Mouse (Mus musculus) ES-Bruce4 (cell line): ENCODE data around the gene Sp110. TPM values are rescaled to one million over a fixed set of nuclear protein-coding genes. Genes with fewer than 3 reads are reported as not detected.
"Not testable (repeated sequence)": the region's sequence is repeated elsewhere in the genome, so short reads cannot be mapped to it uniquely, and the experiment has no call there.

ENCODE experiments used
- H3K27ac ChIP-seq: 2 replicates; pipeline ENCODE4 v1.5.1; 2012; ENCODE audit warnings: low read length, inconsistent platforms; ENCODE audit not compliant: insufficient read depth
- H3K27me3 ChIP-seq: 2 replicates; pipeline ENCODE4 v1.6.1; 2012; ENCODE audit warnings: mild to moderate bottlenecking, low read length, inconsistent platforms; ENCODE audit not compliant: control insufficient read depth, poor library complexity, insufficient read depth, severe bottlenecking
- H3K36me3 ChIP-seq: 2 replicates; pipeline ENCODE4 v1.6.1; 2012; ENCODE audit warnings: inconsistent platforms, mild to moderate bottlenecking, low read length, moderate library complexity; ENCODE audit not compliant: control insufficient read depth, poor library complexity, insufficient read depth, severe bottlenecking
- H3K4me1 ChIP-seq: one replicate; pipeline ENCODE4 v1.8.1; 2011; ENCODE audit warnings: low read length; ENCODE audit not compliant: control insufficient read depth, insufficient read depth
- H3K4me3 ChIP-seq: 2 replicates; pipeline ENCODE4 v1.5.1; 2011; ENCODE audit warnings: low read depth, mild to moderate bottlenecking, low read length
- H3K9ac ChIP-seq: 2 replicates; pipeline ENCODE4 v1.6.1; 2012; ENCODE audit warnings: low read depth, mild to moderate bottlenecking, inconsistent platforms; ENCODE audit not compliant: poor library complexity, severe bottlenecking
- H3K9me3 ChIP-seq: replicated peaks from 2 replicates; pipeline ENCODE4 v1.6.1; 2012; ENCODE audit warnings: mild to moderate bottlenecking, low read length, inconsistent platforms; ENCODE audit not compliant: control insufficient read depth, poor library complexity, insufficient read depth, severe bottlenecking
- polyA plus RNA-seq: library from polyadenylated mRNA; stranded (reverse); fragments of >200 nt; gene quantifications from 2 replicates; pipeline ENCODE4 v1.2.4, GENCODE M21; 2011; ENCODE audit warnings: low read depth; ENCODE audit not compliant: missing spikeins, insufficient read depth, insufficient read length

The Sp110 gene
- polyA plus RNA-seq, 1 experiment: 1.8 TPM

GRCm38 (mm10) chr1:85575376-85575775 is 23.2 kb downstream of the Sp110 start, which contains the start of gene G530012D18Rik:
TSS of gene G530012D18Rik (plus strand) at chr1:85575676.
- not testable (repeated sequence) for H3K27me3 ChIP-seq, H3K27ac ChIP-seq, H3K9me3 ChIP-seq, H3K36me3 ChIP-seq, H3K4me1 ChIP-seq, H3K9ac ChIP-seq, H3K4me3 ChIP-seq

DNA sequence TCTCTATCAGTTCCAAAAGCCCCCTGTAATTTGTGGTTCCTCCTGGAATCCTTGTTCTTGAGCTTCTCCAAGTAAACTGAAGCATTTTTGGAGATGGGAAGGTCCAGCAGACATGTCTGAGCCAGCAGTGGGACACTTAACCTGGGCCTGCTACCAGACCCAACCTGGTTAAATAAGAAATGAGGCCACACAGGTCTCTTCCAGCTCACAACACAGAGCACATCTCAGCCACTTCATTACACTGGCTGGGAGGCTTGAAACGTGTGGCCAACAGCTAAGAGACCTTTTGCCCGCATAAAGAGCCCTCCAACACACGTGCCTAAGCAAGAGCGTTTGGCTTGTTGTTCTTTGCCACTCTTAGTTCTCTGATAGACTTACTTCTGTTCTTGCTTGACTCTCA is 25.1 kb downstream of the Sp110 start:
- H3K36me3 ChIP-seq, H3K9ac ChIP-seq: not testable (repeated sequence)

GRCm38 (mm10) chr1:85555261-85555660 is 43.4 kb downstream of the Sp110 start:
- H3K9ac ChIP-seq, H3K27me3 ChIP-seq, H3K4me1 ChIP-seq, H3K27ac ChIP-seq, H3K9me3 ChIP-seq, H3K4me3 ChIP-seq, H3K36me3 ChIP-seq: not testable (repeated sequence)

More for the DNA sequence above, 25.1 kb downstream of the Sp110 start:
- H3K27me3 ChIP-seq, H3K4me3 ChIP-seq, H3K9me3 ChIP-seq, H3K4me1 ChIP-seq, H3K27ac ChIP-seq: not testable (repeated sequence)

- H3K27ac ChIP-seq, H3K36me3 ChIP-seq, H3K9me3 ChIP-seq, H3K9ac ChIP-seq, H3K27me3 ChIP-seq, H3K4me1 ChIP-seq, H3K4me3 ChIP-seq: not testable (repeated sequence)
Measured at GRCm38 (mm10) chr1:85546442-85546841, 52.2 kb downstream of the Sp110 start.

GRCm38 (mm10) chr1:85543818-85544217 is 54.8 kb downstream of the Sp110 start:
- not testable (repeated sequence) for H3K4me1 ChIP-seq, H3K9me3 ChIP-seq, H3K27me3 ChIP-seq, H3K36me3 ChIP-seq, H3K27ac ChIP-seq, H3K4me3 ChIP-seq, H3K9ac ChIP-seq

GRCm38 (mm10) chr1:85528451-85529110 is 70.0 kb downstream of the Sp110 start:
- H3K27me3 ChIP-seq, H3K9me3 ChIP-seq, H3K4me1 ChIP-seq, H3K36me3 ChIP-seq, H3K27ac ChIP-seq, H3K4me3 ChIP-seq, H3K9ac ChIP-seq: not testable (repeated sequence)

Other genes starting within 250 kb of the Sp110 start
- not detected in 2 replicates for gene G530012D18Rik, start 23.1 kb downstream of the Sp110 start, polyA plus RNA-seq
- gene Sp140, start 1.6 kb upstream of the Sp110 start, polyA plus RNA-seq: 5.9 and 7.1 TPM in 2 replicates
- not detected in 2 replicates for gene Sp100, start 51.2 kb upstream of the Sp110 start, polyA plus RNA-seq
- 0.44 and 1.1 TPM in 2 replicates for gene A630001G21Rik, start 179.8 kb upstream of the Sp110 start, polyA plus RNA-seq
- 73.9 and 75.2 TPM in 2 replicates for gene Cab39, start 194.6 kb upstream of the Sp110 start, polyA plus RNA-seq